Mouse (Mus musculus): Measurements from ENCODE around the gene Ano7.
"Not testable (repeated sequence)": the region's sequence is repeated elsewhere in the genome, so short reads cannot be mapped to it uniquely, and the experiment has no call there.

The Ano7 gene

DNA sequence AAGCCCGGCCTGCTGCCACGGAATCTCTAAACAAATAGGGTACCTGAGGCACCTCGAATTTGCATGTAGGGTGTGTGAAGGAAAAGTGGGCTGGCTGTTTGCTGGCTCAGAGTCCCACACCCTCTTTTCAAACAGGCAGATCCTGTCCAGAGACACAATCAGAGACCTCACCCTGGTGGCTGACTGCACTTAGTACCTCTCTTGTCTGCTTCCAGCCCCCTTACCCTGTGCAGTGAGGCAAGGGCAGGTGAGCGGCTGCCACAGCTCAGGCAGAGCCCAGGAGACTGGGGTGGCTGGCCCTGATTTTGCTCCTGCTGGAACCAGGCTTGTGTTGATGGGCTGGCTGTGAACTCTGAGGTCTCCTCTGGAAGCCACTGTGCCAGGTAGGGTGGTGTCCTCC, at the start of gene Ano7:
Gene Ano7, plus strand, starts transcription at position 266 of the 400 bp plus-strand sequence.
- DNase-seq: no peak

DNA sequence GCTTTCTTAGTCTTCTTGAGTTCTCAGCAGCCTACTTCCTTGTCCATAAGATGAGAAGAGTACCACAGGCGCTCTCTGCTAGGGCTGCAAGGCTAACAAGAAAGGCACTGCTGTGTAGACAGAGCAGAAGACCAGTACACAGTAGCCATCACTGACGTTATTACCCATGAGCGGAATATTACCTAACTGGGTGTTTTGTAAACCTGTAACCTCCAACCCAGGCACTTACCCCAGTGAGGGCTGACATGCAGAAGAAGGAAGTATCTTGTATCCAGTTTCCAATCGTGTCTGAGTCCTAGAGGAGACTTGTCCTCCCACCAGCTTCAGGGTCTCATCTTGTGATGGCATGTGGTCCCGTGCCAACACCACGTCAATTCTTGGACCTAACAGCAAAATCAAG, 49.8 kb upstream of the Ano7 start:
- no peak for DNase-seq

DNA sequence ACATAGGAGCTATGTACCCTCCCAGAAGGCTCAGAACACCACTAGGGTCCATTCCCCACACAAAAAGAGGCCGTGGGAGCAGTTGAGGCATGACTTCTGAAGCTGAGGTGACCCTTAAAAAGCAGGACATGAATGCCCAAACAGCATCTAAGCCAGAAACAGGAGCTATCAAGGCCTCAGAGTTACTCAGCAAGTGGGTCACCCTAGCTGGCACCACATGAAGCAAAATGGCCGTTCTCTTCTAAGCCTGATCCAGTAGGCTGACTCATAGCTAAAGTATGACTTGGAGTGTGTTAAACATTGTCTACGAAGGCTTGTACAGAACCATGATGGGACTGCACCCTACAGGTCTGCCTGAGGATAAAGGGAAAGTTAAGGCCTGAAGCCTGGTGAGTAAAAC, 47.3 kb upstream of the Ano7 start:
- DNase-seq: no peak

DNA sequence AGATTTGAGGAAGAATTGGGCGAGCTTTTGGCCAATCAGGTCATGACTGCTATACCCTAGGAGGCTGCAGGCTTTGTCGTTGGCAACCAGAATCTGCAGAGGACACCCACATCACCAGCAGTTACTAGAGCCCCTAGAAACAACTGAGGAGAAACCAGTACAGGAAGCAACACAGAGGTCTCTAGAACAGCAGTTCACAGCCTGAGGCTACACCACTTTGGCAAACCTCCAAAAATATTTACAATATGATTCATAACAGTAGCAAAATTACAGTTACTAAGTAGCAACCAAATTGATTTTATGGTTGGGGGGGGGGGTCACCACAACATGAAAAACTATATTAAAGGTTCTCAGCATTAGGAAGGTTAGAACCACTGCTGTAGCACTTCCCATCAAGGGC, 39.1 kb upstream of the Ano7 start:
- no peak for DNase-seq

DNA sequence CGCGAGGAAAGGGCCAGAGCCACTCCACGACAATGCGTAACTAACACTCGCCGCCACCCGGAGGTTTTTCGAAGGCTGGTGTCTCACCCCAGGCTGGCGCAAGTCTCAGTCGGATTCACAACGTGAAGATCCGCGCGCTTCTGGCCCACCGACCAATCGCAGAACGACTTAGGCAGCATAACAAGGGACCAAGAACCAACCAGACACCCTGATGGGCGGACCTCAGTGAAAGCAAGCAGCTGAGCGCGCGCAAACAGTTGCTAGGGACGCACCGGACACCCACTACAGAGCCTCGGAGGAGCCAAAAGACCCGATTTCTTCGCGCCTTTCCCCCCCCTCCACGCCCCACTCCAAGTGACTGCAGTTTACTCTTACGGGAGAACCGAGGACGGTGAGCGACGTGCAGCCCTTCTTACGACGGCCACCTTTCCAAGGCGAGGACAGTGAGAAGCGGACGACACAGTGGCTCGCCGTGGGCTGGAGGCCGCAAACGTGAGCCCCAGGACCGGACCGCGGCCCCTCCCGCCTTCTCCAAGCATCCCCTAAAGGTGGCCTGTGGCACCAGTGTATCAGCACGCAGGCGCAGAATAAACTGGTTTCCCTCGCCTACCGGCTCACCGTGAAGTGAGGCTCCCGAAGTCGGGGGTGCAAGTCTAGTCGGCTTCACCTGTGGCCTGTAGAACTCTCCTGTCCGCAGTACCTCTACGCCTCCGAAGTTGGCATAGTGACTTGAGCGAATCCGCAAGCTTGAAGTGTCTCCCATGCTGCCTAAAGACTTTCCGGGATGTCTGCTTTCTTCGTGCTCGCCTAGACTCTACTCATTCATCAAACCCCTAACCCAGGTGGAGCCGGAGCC, 30.9 kb upstream of the Ano7 start, which contains the start of the genes Ppp1r7 and Pask:
Gene Ppp1r7, plus strand, starts transcription at position 207 of the 856 bp plus-strand sequence.
Gene Pask, minus strand, starts transcription at position 835 of the 856 bp plus-strand sequence.
- DNase-seq: peak; percentile 90

DNA sequence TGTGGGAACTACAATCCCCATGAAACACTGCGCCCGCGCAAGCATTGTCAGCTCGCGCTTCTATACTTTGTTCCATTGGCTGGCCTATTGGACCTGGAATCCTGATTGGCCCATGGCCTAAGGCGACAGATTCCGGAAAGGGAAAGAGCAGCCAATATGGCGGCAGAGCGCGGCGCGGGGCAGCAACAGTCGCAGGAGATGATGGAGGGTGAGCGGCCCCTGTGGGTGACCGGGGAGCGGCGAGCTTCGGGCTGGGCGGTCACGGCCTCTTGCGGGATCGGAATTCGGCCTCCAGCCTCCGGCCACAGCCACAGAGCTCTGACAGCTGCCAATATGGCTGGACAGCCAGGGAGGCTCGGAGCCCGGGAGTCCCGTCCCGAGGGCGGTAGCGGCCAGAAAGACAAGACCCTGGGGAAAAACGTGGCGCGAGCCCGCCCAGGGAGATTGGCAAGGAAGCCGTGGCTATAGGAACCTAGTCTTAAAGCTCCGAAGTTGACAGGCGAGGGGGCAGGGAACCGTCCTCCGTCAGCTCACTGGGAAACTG, 30.2 kb upstream of the Ano7 start:
- peak; percentile 92 for DNase-seq

DNA sequence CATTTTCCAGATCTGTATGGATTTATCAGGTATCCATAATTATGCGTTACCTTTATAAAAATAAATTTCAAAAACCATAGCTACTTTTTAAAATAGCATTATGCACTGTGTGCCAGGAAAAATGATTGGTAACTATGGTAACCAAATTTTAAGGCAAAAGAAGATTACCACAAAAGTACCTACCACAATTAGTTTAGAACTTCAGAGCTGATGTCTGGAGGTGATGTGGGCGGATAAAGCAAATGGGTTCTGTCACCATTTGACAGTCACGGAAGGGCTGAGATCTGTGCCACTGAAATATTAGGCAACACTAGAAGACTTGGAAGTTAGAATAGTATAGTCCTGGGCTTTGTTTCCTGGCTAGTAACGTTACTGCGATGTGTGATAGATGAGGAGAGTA, 26.6 kb upstream of the Ano7 start:
- DNase-seq: no peak

DNA sequence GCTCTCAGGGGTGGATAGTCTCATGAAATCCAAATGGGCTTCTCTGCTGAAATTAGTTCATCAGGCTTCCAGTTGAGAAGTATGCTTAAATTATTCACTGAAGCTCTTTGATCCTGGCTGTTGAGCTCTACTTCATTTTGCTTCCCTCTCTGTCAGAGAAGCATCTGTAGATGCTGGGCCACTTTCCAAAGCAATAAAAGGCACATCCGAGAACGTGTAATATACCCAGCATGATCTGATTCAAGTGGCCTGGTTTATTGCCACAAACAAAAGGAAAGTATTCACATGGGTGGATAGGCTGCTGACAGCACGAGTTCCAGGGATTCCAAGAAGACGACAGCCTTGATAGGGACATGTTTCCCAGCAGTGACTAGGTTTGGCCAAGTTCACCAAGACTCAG, 24.0 kb upstream of the Ano7 start:
- no peak for DNase-seq

DNA sequence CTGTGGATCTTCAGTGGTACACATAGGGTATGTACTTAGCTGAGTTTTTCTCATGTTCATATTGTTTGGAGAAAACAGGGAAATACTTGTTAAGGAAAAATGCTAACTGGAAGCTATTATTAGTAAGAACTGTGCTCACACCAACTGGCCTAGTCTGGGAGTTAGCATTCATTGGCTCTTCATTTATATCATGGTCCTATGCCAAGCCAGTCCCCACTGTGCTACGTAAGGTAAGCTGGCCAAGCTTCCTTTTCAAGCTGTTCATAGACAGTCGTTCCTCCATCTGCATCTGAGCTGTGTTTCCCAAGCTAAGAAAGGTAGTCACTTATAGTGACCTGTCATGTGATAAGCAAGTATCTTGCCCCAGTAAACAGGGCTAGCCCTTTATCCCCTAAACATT, 21.0 kb upstream of the Ano7 start:
- DNase-seq: no peak

DNA sequence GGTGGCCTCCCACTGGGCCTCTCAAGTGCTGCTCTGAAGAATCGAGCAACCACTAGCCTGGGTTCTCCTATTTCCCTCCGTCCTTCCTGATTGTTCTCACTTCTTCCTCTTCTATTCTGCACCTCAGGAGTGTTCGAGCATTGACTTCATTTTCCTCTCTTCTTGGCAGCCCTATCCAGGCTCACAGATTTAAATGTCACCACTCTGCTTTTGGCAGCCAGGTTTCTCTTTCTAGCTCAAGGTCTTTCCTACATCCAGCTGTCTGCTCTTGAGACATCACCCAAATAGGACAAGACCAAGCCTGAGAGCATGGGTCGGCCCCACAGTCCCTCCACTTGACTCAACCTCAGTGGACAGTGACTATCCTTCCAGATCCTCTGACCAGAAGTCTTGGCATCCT, 11.1 kb upstream of the Ano7 start:
- no peak for DNase-seq

DNA sequence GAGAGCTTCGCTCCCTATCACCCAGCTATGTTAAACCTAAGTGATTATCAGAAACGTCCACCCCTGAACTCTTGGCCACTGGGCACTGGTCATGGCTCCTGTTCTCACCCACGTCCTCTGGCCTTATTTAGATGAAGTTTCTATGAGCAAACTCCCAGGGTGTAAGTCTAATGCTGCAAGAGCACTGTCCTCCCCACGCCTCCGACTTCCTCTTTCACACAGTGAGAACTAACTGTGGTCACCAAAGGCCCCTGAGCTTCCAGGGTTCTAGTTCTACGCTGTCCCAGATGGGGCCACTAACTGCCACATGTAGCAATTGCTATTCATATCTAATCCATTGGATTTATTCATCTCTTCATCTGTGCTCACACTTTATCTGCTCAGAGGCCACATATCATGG, 8.1 kb upstream of the Ano7 start:
- DNase-seq: no peak

DNA sequence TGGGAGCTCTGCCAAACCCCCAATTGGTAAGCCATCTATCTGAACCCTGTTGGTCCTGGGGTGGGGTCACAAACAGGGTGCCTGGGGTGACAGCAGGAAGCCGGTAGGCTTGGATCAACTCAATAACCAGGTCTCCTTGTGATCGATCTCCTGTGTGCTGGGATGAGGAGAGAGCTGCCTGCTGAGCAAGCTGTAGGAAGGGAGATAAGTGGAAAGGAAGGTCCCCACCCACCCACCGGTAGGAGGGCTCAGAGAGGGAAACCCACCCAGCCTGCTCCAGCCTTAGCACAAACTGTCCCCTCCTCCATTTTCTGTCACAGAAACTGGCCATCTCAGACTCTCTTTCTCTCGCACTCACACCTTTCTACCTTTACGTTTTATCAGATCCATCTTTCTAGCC, 3.6 kb downstream of the Ano7 start:
- DNase-seq: no peak

DNA sequence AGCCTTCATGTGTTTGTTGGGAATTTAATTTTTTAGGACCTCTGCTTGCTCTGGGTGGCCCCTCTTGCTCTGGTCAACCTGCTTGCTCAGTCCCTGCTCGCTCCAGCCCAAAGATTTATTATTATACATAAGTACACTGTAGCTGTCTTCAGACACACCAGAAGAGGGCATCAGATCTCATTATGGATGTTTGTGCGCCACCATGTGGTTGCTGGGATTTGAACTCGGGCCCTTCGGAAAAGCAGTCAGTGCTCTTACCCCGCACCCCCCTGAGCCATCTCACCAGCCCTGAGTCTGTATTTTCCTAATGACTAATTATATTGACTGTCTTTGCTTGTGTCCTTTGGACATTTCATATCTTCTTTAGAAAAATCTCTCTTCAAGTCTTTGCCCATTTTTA, 5.4 kb downstream of the Ano7 start:
- DNase-seq: peak; percentile 3

DNA sequence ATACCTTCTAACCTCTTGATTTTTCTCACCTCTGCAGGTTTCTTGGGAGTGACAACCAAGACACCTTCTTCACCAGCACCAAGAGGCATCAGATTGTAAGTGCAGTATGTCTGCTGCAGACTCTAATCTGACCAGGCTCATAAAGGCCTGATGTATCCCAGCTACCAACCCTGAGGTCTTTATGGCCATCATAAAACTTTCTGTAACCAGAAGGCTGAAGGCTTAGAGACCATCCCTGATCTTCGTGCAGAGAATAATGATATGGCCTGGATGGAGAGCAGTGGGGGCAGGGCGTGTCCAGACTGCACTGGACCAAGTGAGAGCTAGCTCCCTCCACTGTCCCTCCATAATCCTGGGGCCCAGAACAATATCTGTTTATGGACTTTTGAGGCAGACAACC, 13.5 kb downstream of the Ano7 start:
- DNase-seq: no peak

DNA sequence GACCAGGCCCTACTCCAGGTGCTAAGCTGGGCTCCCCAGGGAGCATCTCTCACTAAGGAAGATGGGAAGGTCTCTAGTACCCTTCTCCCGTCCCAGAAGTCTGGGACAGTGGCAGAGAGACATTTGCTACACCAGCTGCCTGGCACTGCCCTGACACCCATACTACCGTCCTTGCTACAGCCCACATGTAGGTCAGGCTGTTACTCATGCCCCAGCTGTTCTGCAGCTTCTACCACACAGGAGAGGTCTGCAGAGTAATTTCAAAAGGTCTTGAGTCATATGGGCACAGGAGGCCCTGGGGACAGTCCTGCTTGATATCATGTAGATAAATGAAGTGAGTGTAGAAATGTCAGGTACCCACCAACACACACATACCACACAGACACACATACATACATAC, 15.2 kb downstream of the Ano7 start:
- no peak for DNase-seq

DNA sequence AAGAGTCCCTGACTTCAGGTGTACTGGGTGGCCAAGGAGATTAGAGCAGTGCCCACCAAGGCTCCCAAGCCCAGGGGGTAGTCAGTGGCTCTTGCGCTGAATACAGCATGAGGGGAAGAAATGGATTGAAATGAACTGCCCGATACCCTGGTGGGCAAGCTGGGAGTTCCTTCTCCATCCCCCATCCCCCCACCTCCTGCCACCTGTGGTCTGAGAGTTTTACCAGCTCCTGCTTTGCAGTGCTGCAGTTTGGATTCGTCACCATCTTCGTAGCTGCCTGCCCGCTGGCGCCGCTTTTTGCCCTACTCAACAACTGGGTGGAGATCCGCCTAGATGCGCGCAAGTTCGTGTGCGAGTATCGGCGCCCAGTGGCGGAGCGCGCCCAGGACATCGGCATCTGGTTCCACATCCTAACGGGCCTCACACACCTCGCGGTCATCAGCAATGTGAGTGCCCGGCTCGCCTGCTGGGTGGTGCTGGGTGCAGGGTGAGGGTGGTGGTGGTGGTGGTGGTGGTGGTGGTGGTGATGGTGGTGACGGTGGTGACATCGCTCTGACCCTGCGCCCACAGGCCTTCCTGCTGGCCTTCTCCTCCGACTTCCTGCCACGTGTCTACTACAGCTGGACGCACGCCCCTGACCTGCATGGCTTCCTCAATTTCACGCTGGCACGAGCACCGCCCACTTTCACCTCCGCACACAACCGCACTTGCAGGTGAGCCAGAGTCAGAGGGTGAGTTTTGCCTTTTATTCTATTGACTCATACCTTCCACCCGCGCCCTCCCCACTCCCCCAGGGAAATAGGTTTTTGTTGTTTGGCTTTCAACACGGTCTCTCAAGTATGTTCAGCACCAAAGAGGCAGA, 27.7 kb downstream of the Ano7 start:
- DNase-seq: peak; percentile 2

DNA sequence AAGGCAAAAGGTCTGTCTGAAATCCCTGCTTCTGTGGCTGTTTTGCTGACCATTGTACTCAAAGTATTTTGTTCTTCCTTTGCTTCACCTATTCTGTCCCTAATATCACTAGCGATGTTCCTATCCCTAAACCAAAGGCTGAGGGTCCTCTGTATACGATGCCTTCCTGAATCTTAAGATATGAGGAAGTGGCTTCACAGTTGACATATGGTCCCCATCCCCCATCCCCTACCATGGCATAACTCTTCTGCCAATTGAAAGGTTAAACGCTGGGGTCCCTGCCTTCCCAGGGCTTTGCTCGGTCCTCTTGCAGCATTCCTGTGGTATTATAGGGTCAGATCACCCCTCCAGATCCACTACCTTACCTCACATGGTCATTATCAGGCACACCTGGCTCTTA, 29.7 kb downstream of the Ano7 start:
- no peak for DNase-seq

DNA sequence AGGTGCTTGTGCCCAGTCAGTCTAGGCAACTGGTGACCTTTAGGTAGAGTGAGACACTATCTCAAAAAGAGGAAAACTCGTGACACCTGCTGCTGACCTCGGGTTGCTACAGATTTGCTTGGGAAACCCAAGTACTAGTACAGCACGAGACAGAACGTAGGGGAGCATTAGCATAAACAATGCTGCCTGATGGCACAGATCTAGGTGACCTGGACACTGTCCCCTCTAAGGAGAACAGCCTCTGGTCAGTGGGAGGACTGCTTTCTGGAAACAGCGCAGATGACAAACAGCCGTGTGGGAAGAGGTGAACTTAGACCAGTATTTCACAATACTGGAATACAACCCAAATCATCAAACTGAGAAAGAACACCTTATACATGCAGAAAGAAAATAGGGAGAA, 58.4 kb downstream of the Ano7 start:
- DNase-seq: no peak

DNA sequence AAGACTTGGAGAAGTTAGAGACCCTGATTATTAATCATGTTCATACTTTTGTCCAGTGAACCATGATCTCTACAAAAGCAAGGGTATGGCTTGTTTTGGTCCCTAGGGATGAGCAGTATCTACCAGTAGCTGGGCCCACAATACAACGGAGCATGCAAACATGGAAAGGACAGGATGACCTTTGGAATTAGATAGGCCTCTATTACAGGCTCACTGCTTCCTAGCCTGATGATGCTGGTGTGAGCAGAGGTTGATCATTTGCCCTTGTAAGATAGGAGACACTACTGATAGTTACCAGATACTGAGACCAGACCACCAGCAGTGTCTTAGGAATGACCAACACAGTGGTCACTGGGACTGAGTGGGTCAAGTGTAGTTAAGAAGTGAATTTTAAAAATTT, 65.6 kb downstream of the Ano7 start:
- DNase-seq: no peak

DNA sequence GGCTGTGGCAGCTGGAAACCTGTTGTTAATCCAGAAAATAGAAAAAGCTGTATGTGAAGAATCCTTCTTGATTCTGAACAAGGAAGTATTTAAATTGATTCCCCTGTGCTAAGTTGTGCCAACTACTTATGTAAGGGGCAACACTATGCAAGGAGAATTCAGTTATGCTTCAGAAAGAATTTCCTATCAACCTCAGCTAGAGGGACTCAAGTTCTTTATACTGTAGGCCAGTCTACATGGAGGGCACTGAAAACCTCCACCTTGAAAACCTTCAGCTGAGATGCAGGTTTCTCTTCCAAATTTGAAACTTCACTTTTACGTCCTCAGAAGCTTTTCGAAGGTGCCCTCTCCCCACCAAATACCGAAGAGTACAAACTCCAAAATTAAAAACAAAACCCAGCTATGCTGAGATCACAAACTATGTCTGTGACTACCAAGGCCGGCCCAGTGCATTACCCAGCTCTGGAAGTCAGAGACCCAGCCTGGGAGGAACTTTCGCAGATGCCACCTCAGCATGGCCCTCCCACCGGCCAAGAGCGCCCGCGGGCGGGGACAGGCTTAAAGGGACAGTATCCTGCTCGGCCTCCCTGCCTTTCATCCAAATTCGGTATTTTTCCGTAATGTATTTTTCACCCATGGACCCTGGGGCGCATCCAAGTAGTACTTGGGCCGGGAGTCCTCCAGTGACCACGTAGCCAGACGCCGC, 70.8 kb downstream of the Ano7 start:
- peak; percentile 58 for DNase-seq

DNA sequence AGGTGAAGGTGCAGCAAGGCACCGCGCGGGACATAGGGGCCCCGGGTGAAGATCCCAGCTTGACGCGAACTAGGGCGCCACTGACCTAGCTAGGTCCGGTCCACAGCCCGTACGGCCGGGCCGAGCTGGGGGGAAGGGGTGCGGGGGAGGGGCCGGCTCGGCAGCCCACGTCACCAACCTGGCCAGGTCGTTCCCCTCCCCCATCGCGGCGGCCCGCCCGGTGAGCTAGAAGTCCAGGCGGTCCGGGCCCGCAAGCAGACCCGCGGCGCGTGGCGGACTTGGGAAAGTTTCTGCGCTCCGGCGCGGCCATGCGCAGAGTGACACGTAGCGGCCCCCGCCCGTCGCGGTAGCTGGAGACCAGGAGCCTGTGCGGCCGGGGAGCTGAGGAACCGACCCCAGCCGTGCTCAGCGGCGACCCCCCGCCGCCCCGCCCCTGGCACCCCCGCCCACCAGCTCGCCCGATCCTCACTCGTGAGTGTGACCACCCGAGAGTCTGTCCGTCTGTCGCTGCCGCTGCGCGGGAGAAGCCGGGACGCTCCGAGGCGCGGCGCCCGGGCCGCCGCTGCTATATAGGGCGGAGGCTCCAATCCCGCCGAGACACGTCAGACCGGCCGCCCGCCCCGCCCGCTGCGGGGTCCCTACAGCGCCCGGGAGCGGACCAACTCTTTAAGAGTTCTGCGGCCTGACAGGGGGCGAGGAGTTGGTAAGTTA, 71.5 kb downstream of the Ano7 start:
- DNase-seq: peak; percentile 79

DNA sequence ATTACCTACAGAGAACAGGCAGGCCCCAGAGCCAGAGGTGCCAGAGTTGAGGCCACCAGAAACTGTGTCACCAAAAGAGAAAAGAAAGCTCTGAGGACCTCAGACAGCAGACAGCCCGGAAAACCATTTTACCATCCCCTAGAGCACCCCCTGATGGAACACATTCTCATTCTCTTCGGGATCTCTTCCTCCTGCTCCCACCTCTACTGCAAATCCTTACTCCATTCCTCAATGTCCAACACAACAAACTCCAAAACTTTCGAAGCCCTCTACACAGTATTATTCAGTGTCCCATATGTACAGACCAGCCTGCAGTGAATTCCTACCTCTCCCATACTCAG, 72.1 kb downstream of the Ano7 start:
- no peak for DNase-seq

DNA sequence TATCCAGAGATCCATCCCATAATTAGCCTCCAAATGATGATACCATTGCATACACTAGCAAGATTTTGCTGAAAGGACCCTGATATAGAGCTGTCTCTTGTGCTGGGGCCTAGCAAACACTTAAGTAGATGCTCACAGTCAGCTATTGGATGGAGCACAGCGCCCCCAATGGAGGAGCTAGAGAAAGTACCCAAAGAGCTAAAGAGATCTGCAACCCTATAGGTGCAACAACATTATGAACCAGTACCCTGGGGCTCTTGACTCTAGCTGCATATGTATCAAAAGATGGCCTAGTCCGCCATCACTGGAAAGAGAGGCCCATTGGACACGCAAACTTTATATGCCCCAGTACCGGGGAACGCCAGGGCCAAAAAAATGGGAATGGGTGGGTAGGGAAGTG, 76.4 kb downstream of the Ano7 start:
- DNase-seq: not testable (repeated sequence)

Measured in thymus, postnatal 25 days (tissue).